Mouse (Mus musculus) neural tube, embryonic 14.5 days (tissue): ENCODE results near the gene Pard3b. TPM values are rescaled to one million over a fixed set of nuclear protein-coding genes. Genes with fewer than 3 reads are reported as not detected.

Source experiments
- ATAC-seq: fragments of 200-750 bp; cut with Nextera tagmentation; 2 replicates; pipeline ENCODE4 v1.8.0; 2017; ENCODE audit warnings: low read depth, mild to moderate bottlenecking, moderate TSS enrichment, moderate library complexity
- H3K27ac ChIP-seq: fragments of 300-500 bp; sonication (generic); 2 replicates; pipeline ENCODE4 v1.5.1; 2014; ENCODE audit warnings: low read depth, mild to moderate bottlenecking, control low read depth, low read length, moderate library complexity, mixed read lengths
- H3K27me3 ChIP-seq: fragments of 300-500 bp; sonication (generic); 2 replicates; pipeline ENCODE4 v1.6.1; 2014; ENCODE audit warnings: low read length; ENCODE audit not compliant: control insufficient read depth, insufficient read depth
- H3K36me3 ChIP-seq: fragments of 300-500 bp; sonication (generic); 2 replicates; pipeline ENCODE4 v1.6.1; 2014; ENCODE audit warnings: low read length, mixed read lengths; ENCODE audit not compliant: control insufficient read depth, insufficient read depth
- H3K4me1 ChIP-seq: fragments of 300-500 bp; sonication (generic); 2 replicates; pipeline ENCODE4 v1.6.1; 2014; ENCODE audit warnings: low read length; ENCODE audit not compliant: control insufficient read depth, insufficient read depth
- H3K4me2 ChIP-seq: fragments of 300-500 bp; sonication (generic); 2 replicates; pipeline ENCODE4 v1.6.1; 2014; ENCODE audit warnings: mild to moderate bottlenecking, low read depth, low read length, control low read depth
- H3K4me3 ChIP-seq: fragments of 300-500 bp; sonication (generic); 2 replicates; pipeline ENCODE4 v1.5.1; 2014; ENCODE audit warnings: low read depth, low read length, control low read depth, mixed read lengths
- H3K9ac ChIP-seq: fragments of 300-500 bp; sonication (generic); replicated peaks from 2 replicates; pipeline ENCODE4 v1.6.1; 2014; ENCODE audit warnings: low read depth, mild to moderate bottlenecking, control low read depth, low read length, mixed read lengths
- H3K9me3 ChIP-seq: fragments of 300-500 bp; sonication (generic); 2 replicates; pipeline ENCODE4 v1.6.1; 2016; ENCODE audit warnings: low read length; ENCODE audit not compliant: control insufficient read depth
- WGBS: fragments of 180-500 bp; shearing (Covaris S2); extraction: QIAGEN DNeasy Blood & Tissue Kit; methylation state at CpG from one replicate; pipeline ENCODE4 v1.1.7; 2014; 5-methylcytosine and 5-hydroxymethylcytosine counted together
- polyA plus RNA-seq: library from polyadenylated mRNA; unstranded; fragments of >200 nt; fragmentation: Nextera tagmentation; extraction: Ambion mirVana; gene quantifications from 2 replicates; pipeline ENCODE4 v1.2.1, GENCODE M21; 2014

Pard3b gene
- polyA plus RNA-seq, 1 experiment from 2014 or later = 9.9 TPM

GRCm38 (mm10) chr1:62254888-62255287 is 616.3 kb downstream of the Pard3b start:
- Histone ChIP-seq H3K27ac (no peak overlapping the region), H3K4me2 (no peak overlapping the region), H3K9ac (no peak overlapping the region), H3K27me3 (no peaks in the 10 kb centered on the region), H3K4me1 (no peaks in the 10 kb centered on the region), H3K36me3 (no peaks in the 10 kb centered on the region), H3K9me3 (no peaks in the 10 kb centered on the region), H3K4me3 (no peak overlapping the region)
- WGBS = 45% methylated on average over 1 of the region's 1 CpGs
- ATAC-seq = no peak

- Histone ChIP-seq H3K4me1 (no peaks in the 10 kb centered on the region), H3K4me2 (no peak overlapping the region), H3K36me3 (no peaks in the 10 kb centered on the region), H3K9me3 (no peaks in the 10 kb centered on the region), H3K27ac (no peak overlapping the region), H3K27me3 (no peaks in the 10 kb centered on the region), H3K4me3 (no peak overlapping the region), H3K9ac (no peak overlapping the region)
- no peak for ATAC-seq
- WGBS = 68% methylated on average over 3 of the region's 3 CpGs
Measured at GRCm38 (mm10) chr1:62276466-62276865, 637.8 kb downstream of the Pard3b start.

DNA sequence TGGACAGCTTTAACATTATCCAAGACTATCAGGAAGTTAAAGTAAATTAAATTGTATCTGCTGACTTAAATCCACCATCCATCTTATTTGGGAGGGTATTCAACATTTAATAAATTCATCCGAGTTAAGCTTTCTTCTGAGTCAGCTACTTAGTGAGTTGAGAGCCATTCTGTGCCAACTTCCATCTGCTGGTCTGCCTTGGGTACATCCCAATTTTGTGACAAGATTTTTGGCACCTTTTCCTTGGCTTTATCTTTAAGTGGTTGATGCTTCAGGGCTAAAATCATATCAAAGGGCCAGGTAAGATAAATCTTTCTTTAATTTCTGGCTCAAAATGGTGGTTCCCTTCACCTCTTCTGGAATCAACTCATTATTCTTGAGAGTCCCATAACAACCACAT is 640.0 kb downstream of the Pard3b start:
- H3K9me3 ChIP-seq = no peaks in the 10 kb centered on the region
- WGBS = 98% methylated on average over 1 of the region's 1 CpGs
- H3K27me3 ChIP-seq = no peaks in the 10 kb centered on the region
- no peak overlapping the region for H3K27ac ChIP-seq
- H3K4me3 ChIP-seq = no peak overlapping the region
- H3K4me1 ChIP-seq = no peaks in the 10 kb centered on the region
- ATAC-seq = no peak
- no peak overlapping the region for H3K4me2 ChIP-seq
- no peaks in the 10 kb centered on the region for H3K36me3 ChIP-seq
- no peak overlapping the region for H3K9ac ChIP-seq

DNA sequence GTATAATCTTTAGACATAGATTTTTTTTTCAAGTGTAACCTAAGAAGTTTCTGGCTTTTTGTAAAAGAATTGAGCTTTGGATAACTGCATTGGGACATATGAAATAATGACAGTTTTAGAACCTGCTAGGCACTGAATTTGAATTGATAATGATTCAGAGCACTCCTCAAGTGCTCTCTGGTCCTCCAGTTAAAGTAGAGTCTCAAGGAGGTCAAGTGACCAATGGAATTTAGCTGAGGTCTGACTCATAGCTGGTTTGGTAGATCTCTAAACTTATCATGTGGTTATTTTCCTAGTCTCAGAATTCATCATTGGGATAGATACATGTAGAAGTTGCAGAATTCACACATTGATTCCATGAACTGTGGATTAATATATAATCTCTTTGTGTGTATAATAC is 642.0 kb downstream of the Pard3b start:
- Histone ChIP-seq H3K4me2 (no peak overlapping the region), H3K36me3 (no peaks in the 10 kb centered on the region), H3K27ac (no peak overlapping the region), H3K4me3 (no peak overlapping the region), H3K9me3 (no peaks in the 10 kb centered on the region), H3K27me3 (no peaks in the 10 kb centered on the region), H3K4me1 (no peaks in the 10 kb centered on the region), H3K9ac (no peak overlapping the region)
- no peak for ATAC-seq

- 88% methylated on average over 6 of the region's 6 CpGs for WGBS
- H3K36me3 ChIP-seq = no peaks in the 10 kb centered on the region
Measured at GRCm38 (mm10) chr1:62282835-62283234, 644.2 kb downstream of the Pard3b start.

GRCm38 (mm10) chr1:62283624-62284023 is 645.0 kb downstream of the Pard3b start:
- no peak overlapping the region for H3K9ac ChIP-seq
- no peak overlapping the region for H3K4me2 ChIP-seq
- 100% methylated on average over 2 of the region's 2 CpGs for WGBS
- H3K9me3 ChIP-seq = no peaks in the 10 kb centered on the region
- H3K4me3 ChIP-seq = no peak overlapping the region
- no peak for ATAC-seq
- no peaks in the 10 kb centered on the region for H3K27me3 ChIP-seq
- no peaks in the 10 kb centered on the region for H3K4me1 ChIP-seq
- H3K36me3 ChIP-seq = no peaks in the 10 kb centered on the region
- H3K27ac ChIP-seq = no peak overlapping the region

More at GRCm38 (mm10) chr1:62282835-62283234, 644.2 kb downstream of the Pard3b start:
- H3K4me1 ChIP-seq = no peaks in the 10 kb centered on the region
- H3K4me2 ChIP-seq = no peak overlapping the region
- H3K27me3 ChIP-seq = no peaks in the 10 kb centered on the region
- no peak overlapping the region for H3K9ac ChIP-seq
- H3K4me3 ChIP-seq = no peak overlapping the region
- ATAC-seq = no peak
- no peaks in the 10 kb centered on the region for H3K9me3 ChIP-seq
- no peak overlapping the region for H3K27ac ChIP-seq

DNA sequence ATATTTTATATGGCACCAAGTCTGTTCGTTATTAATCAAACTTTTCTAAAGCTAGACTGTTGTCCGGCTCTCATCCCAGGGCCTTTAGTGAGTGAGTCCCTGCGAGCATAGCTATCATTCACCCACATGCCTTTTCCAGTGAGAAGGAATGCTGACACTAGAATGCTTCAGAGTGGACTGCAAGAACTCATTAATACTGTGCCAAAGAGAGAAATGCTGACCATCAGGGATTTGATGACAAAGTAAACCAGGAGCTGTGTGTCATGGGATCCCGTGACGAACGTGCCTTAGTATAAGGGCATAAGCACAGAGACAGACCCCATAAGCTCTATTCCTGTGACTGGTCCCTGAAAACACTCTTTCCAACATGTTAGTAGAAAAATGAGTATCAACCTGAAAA is 670.8 kb downstream of the Pard3b start:
- Histone ChIP-seq H3K27me3 (no peaks in the 10 kb centered on the region), H3K9me3 (no peaks in the 10 kb centered on the region), H3K9ac (no peak overlapping the region), H3K27ac (no peak overlapping the region), H3K4me1 (no peaks in the 10 kb centered on the region), H3K36me3 (no peaks in the 10 kb centered on the region), H3K4me2 (no peak overlapping the region), H3K4me3 (no peak overlapping the region)
- ATAC-seq = no peak
- WGBS = 74% methylated on average over 6 of the region's 6 CpGs

GRCm38 (mm10) chr1:62325237-62325636 is 686.6 kb downstream of the Pard3b start:
- Histone ChIP-seq H3K9ac (no peak overlapping the region), H3K4me1 (no peaks in the 10 kb centered on the region), H3K4me3 (no peak overlapping the region), H3K4me2 (no peak overlapping the region), H3K27ac (no peak overlapping the region), H3K9me3 (no peaks in the 10 kb centered on the region), H3K36me3 (no peaks in the 10 kb centered on the region), H3K27me3 (no peaks in the 10 kb centered on the region)
- ATAC-seq = no peak
- WGBS = 28% methylated on average over 5 of the region's 5 CpGs

DNA sequence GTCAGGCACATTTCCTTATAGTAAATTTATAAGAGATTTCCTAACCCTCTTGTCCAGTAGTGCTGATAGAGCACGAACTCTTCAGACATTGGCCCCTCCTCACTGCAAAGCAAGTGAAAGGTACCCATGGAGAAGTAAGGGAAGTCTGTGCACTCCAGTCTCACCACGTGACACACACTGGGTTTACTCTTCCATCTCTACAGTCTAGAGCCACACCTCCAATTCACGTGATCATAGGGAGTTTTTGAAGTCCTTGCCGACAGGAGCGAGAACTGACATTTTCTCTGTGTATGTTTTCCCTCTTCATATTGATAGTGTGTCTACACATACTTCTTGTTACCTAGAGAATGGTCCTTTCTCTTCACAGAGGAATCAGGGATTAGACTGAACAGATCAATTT is 689.1 kb downstream of the Pard3b start:
- H3K27me3 ChIP-seq = no peaks in the 10 kb centered on the region
- no peaks in the 10 kb centered on the region for H3K36me3 ChIP-seq
- H3K4me3 ChIP-seq = no peak overlapping the region
- H3K9ac ChIP-seq = no peak overlapping the region
- H3K4me2 ChIP-seq = no peak overlapping the region
- no peak overlapping the region for H3K27ac ChIP-seq
- 88% methylated on average over 5 of the region's 5 CpGs for WGBS
- ATAC-seq = no peak
- H3K9me3 ChIP-seq = no peaks in the 10 kb centered on the region
- no peaks in the 10 kb centered on the region for H3K4me1 ChIP-seq

GRCm38 (mm10) chr1:62328808-62329207 is 690.2 kb downstream of the Pard3b start:
- Histone ChIP-seq H3K27me3 (no peaks in the 10 kb centered on the region), H3K36me3 (no peaks in the 10 kb centered on the region), H3K4me1 (no peaks in the 10 kb centered on the region), H3K4me3 (no peak overlapping the region), H3K9me3 (no peaks in the 10 kb centered on the region), H3K27ac (no peak overlapping the region), H3K9ac (no peak overlapping the region), H3K4me2 (no peak overlapping the region)
- 58% methylated on average over 3 of the region's 3 CpGs for WGBS
- ATAC-seq = no peak
